Mouse (Mus musculus): ENCODE results near the gene Dock10. TPM values are rescaled to one million over a fixed set of nuclear protein-coding genes. Genes with fewer than 3 reads are reported as not detected.

The Dock10 gene
- total RNA-seq, 2 experiments from 2014 or later = 2.4 to 2.5 TPM

GRCm38 (mm10) chr1:80656389-80656788 lies 101.9 kb downstream of the Dock10 start:
- DNase-seq (ENCODE audit: low spot score) = no peak

GRCm38 (mm10) chr1:80655854-80656253 lies 102.5 kb downstream of the Dock10 start:
- DNase-seq (ENCODE audit: low spot score) = no peak

GRCm38 (mm10) chr1:80655195-80655594 lies 103.1 kb downstream of the Dock10 start:
- DNase-seq (ENCODE audit: low spot score) = no peak

- DNase-seq (ENCODE audit: low spot score) = no peak
Observed at GRCm38 (mm10) chr1:80654177-80654576, 104.2 kb downstream of the Dock10 start.

DNA sequence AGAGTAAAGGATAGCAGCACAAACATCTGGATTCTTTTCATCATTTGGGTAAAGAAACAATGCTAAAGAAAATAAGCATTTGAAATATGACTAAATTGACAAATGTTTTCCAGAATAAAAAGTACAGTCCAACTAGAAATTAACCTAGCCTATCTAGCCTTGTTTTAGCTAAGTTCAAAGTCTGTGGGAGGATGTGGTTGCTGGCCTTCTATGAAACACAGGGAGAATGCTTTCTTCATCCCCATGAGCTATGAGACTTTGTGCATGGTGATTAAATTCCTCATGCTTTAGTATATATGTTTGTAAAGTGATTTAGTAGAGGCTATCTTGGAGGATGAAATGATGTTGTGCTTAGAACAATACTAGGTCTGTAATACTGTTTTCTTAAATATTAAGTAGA lies 105.5 kb downstream of the Dock10 start:
- no peak for DNase-seq (ENCODE audit: low spot score)

DNA sequence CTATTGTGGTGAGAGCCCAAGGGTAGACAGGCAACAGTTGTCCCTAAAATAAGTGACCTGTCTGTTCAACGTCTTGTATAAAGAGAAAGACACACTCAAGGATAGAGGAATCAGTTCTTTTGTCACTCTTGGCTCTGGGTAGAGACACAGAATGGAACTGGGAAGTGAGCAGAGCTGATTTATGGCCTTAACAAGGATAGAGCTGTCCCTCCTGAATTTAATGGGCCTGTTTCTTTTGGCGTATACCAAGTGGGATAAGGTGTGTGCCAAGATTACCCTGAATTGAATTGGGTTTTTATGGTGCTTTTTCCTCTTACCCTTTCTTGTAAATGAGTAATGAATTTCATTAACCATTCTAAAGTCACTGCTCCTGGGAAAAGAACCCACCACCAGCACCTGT lies 106.2 kb downstream of the Dock10 start:
- DNase-seq (ENCODE audit: low spot score) = no peak

- DNase-seq (ENCODE audit: low spot score) = no peak
Observed at GRCm38 (mm10) chr1:80646602-80647001, 111.7 kb downstream of the Dock10 start.

DNA sequence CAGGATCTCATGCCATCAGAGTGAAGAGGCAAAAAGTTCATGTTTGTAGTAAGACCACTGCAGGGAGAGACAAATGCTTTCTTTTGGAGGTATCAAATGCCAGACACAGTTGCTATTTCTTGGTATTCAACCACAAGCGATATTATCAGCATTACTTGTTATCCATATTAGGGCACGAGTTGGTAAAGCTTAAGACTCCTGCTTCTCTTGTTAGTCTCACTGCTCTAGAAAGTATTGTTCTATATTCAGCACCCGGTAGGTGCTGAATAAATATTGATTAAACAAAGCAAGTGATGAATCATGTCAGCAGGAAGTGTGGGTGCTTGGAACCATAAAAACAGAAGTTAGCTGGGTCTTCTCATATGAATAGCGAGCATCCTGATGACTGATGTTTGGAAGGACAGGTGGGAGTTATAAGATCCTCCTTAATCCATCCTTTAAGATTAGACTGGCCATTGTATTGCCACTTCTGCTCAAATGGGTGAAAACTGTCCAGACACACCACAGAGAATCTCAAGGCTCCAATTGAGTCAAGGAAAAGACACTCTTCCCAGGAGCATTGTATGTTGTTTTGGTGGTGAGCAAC lies 114.4 kb downstream of the Dock10 start:
- DNase-seq (ENCODE audit: low spot score) = no peak

DNA sequence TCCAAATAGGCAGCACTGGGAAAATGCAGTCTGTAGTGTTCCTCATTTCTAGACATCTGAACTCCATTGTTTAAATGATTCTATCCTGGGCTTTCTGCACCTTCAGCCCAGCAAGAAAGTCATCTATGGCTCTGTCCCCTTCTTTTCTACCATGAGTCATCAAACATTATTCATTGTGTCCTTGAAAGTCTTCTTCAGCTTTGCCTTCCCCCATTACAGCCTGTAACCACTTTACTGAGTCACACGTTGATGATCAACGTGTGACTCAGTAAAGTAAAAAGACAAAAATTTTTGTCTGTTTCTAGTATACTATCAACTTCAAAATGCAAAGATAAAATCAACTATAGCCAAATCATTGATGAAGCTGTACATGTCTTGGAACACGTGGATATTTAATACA lies 116.5 kb downstream of the Dock10 start:
- DNase-seq (ENCODE audit: low spot score) = no peak

- DNase-seq (ENCODE audit: low spot score) = no peak
Observed at GRCm38 (mm10) chr1:80641288-80641687, 117.0 kb downstream of the Dock10 start.

DNA sequence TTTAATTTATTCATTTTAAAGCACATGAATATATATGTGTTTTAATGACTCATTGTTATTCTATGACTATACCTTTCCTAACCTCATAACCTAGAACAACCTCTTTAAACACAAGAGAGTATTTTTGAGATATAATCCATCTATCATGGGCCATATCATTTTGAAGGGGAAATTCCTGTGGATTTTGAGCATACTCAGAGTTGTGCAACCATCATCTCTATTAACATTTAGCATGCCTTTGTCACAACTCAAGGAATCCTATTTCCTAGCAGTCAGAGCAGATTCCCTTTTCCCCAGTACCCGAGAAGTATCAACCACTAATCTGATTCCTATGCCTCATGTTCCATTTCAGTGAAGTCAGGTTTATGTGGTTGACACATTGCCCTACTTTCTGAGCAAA lies 118.8 kb downstream of the Dock10 start:
- DNase-seq (ENCODE audit: low spot score) = no peak

GRCm38 (mm10) chr1:80637214-80637705 lies 121.1 kb downstream of the Dock10 start:
- DNase-seq (ENCODE audit: low spot score) = peak; percentile 12

GRCm38 (mm10) chr1:80635825-80636224 lies 122.5 kb downstream of the Dock10 start:
- no peak for DNase-seq (ENCODE audit: low spot score)

DNA sequence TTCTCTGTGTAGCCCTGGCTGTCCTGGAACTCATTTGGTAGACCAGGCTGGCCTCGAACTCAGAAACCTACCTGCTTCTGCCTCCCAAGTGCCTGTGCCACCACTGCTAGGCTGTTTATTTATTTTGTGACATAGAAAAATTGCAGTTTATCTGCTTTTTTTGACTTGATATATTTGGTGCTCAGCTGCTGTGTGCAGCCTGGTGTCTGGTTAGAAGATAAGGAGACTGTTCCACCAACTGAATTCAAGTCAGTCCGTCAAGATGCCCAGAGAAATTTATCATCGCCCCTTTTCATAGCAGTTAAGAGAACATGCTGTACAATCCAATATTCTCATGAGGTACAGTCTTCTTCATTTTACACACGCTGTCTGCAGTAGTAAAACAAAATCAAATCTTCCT lies 124.8 kb downstream of the Dock10 start:
- no peak for DNase-seq (ENCODE audit: low spot score)

DNA sequence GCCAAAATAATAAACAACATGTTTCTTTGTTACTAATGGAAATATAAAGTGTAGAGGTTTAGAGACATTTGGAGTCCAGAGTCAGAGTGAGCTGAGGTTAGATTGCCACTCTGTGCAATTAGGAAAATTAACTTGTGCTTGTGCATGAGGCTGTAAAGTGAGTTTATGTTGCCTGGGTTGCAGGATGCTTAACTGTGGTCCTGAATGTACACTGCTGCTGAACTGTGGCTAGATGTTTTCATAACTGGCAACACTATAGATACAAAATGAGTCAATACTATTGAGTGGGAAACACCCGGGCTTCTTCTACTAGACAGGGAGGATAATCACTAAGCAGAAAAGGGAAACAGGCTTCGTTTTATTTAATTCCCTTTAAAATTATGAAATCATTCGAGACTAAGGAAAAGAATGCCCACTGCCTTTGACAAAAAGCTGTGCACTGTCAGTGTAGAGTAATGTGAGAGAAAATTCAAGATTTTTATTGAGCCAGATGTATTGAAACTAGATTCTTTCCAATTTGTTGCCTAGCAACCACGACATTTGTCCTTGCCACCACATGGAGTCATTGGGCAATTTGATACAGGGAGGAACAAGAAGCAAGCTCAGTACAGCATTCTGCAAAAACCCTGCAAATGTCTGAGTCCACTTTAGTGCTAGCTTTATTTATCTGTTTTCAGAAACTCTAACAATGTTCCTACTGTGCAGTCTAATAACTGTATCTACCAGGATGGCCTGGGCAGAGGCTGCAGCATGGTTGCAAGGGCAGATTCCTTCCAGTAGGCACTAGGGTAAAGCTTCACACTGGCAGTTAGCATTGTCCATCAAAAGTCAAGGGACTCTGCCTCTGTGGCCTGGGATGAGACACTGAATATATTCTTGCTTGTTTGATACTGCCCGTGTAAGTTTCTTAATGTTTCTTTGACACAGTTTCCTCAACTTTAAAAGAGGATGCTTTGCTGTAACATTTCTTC lies 127.9 kb downstream of the Dock10 start:
- DNase-seq (ENCODE audit: low spot score) = no peak

GRCm38 (mm10) chr1:80628054-80628453 lies 130.3 kb downstream of the Dock10 start:
- no peak for DNase-seq (ENCODE audit: low spot score)

GRCm38 (mm10) chr1:80626800-80627199 lies 131.5 kb downstream of the Dock10 start:
- DNase-seq (ENCODE audit: low spot score) = no peak

DNA sequence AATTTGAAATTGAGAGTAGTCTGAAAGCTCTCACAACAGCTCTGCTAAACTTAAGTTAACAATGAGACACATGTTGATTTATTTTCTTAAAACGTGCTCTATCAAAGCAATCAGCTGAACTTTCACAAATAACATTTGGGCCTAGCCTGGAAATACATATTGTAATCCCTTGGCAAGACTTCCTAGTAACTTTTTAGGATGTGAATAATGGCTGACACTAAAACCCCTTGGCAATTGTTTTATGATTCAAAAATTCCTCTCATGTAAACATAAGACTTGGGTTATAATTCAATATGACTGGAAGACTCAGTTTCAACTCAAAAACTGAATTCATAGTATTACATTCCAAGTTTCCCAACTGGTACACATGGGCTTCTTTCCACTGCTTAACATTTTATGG lies 133.0 kb downstream of the Dock10 start:
- no peak for DNase-seq (ENCODE audit: low spot score)

GRCm38 (mm10) chr1:80624552-80624951 lies 133.8 kb downstream of the Dock10 start:
- DNase-seq (ENCODE audit: low spot score) = no peak

DNA sequence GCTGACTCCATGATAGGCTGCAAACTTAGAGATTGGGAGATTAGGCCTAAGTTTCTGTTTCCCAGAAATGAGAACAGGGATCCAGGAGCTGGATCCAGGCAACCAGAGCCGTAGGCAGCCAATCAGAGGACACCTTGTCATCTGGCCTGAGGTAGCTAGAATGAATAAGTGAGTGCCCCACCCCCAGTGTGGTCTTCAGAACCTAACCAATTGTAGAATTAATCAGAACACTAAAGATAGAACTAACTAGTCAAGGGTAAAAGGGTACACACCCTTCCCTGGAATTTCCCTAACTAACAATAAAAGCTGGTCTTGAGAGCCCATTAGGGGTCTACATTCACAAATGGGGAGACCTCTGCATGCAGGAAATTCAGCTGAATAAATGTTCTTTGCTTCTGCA lies 135.7 kb downstream of the Dock10 start:
- DNase-seq (ENCODE audit: low spot score) = no peak

DNA sequence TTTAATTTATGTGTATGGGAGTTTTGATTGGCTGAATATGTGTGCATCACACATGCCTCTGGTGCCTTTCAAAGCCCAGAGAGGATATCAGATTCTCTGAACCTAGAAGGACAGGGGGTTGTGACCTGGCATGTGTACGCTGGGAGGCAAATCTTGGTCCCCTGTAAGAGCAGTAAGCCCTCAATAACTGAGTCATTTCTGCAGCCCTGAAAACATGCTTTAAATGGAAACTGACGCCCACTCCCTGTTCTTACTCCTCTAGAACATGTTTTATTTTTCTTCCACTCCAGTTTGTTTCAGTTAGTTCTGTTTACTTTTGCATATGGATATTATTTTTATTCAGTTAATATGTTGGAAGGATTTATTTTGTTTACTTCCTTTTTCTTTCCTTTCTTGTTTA lies 139.2 kb downstream of the Dock10 start:
- no peak for DNase-seq (ENCODE audit: low spot score)

- no peak for DNase-seq (ENCODE audit: low spot score)
Observed at GRCm38 (mm10) chr1:80616671-80617070, 141.7 kb downstream of the Dock10 start.

- no peak for DNase-seq (ENCODE audit: low spot score)
Observed at GRCm38 (mm10) chr1:80614750-80615149, 143.6 kb downstream of the Dock10 start.

Measured in gastrocnemius, adult 18-20 months (tissue).